ENCODE assay signal across 13 mouse cellular contexts in genomic region chr5:24343379-24343778, GRCm38 (mm10). TPM values are rescaled to one million over a fixed set of nuclear protein-coding genes. Genes with fewer than 3 reads are reported as not detected.
DNase-seq lines count a peak whose midpoint lies in the region; ATAC-seq and TF ChIP-seq lines count a peak whose summit lies in the region.
"Had no signal": no experiment of that assay in that cellular context is flagged by ENCODE, and none has a peak within 500 bp of the region (broad histone marks: within the 10 kb centered on the region; RNA-seq: fewer than 3 reads in every experiment).

No protein-coding gene starts in this region.

- no peak for TF ChIP-seq CTCF in thymus, adult 2 months (IDR thresholded peaks at IDR 0.05; ENCODE audit: borderline replicate concordance, control insufficient read depth, extremely low read depth, insufficient read depth, low read length, poor library complexity)
- no peak for TF ChIP-seq CTCF in liver, postnatal 0 days (IDR thresholded peaks at IDR 0.05; ENCODE audit: low read depth)

- peaks cover 2% of the 10 kb centered on the region; the same call in 1 of the 2 replicates for H3K36me3 ChIP-seq in heart, embryonic 11.5 days (ENCODE audit: control insufficient read depth, insufficient read depth, low read length)
- no peaks in the 10 kb centered on the region for H3K36me3 ChIP-seq in thymus, adult 2 months (ENCODE audit: control insufficient read depth, insufficient read depth, low read length)
- no peaks in the 10 kb centered on the region for H3K36me3 ChIP-seq in liver, postnatal 0 days (replicated peaks; ENCODE audit: insufficient read depth, low read length)
- no peaks in the 10 kb centered on the region for H3K36me3 ChIP-seq in stomach, embryonic 15.5 days
- H3K36me3 ChIP-seq: embryonic facial prominence, embryonic 12.5 days had no signal

- no peaks in the 10 kb centered on the region for H3K9me3 ChIP-seq in heart, embryonic 11.5 days (replicated peaks; ENCODE audit: control insufficient read depth, low read length)
- H3K9me3 ChIP-seq in liver, postnatal 0 days (ENCODE audit: low read length): no peaks in the 10 kb centered on the region
- no peaks in the 10 kb centered on the region for H3K9me3 ChIP-seq in stomach, embryonic 15.5 days
- H3K9me3 ChIP-seq: embryonic facial prominence, embryonic 12.5 days had no signal

- TF ChIP-seq EP300 in liver, postnatal 0 days (IDR thresholded peaks at IDR 0.05; ENCODE audit: low read depth): no peak

- no peaks in the 10 kb centered on the region for H3K27me3 ChIP-seq in heart, embryonic 11.5 days (ENCODE audit: control insufficient read depth, insufficient read depth, low read length)
- no peaks in the 10 kb centered on the region for H3K27me3 ChIP-seq in thymus, adult 2 months (ENCODE audit: control insufficient read depth, insufficient read depth, low read length)
- H3K27me3 ChIP-seq in liver, postnatal 0 days (ENCODE audit: insufficient read depth, low read length): peaks cover 7% of the 10 kb centered on the region
- no peaks in the 10 kb centered on the region for H3K27me3 ChIP-seq in stomach, embryonic 15.5 days (replicated peaks)

- no peak for DNase-seq in heart, postnatal 25 days (ENCODE audit: low spot score)
- DNase-seq in thymus, adult 2 months: peak; percentile 16
- no peak for DNase-seq in thymus, adult 18-20 months
- DNase-seq in liver, postnatal 0 days: no peak
- DNase-seq in layer of hippocampus, adult 11-12 months (ENCODE audit: low spot score): no peak
- no peak for DNase-seq in embryo, embryonic 11 days
- DNase-seq: adrenal gland, postnatal 25 days; B cell, adult 2 months; cerebellum, adult 2 months; lung, adult 2 months had no signal

- no peak overlapping the region for H3K4me3 ChIP-seq in heart, embryonic 11.5 days (ENCODE audit: low read depth, low read length)
- no peak overlapping the region for H3K4me3 ChIP-seq in thymus, adult 2 months (ENCODE audit: control insufficient read depth, insufficient read depth, low read length)
- H3K4me3 ChIP-seq in liver, postnatal 0 days (ENCODE audit: low read depth, low read length): no peak overlapping the region
- H3K4me3 ChIP-seq in stomach, embryonic 15.5 days (replicated peaks): no peak overlapping the region
- H3K4me3 ChIP-seq: embryonic facial prominence, embryonic 12.5 days had no signal

- H3K4me1 ChIP-seq in heart, embryonic 11.5 days (ENCODE audit: control insufficient read depth, insufficient read depth, low read length): peaks cover 78% of the 10 kb centered on the region
- peaks cover 49% of the 10 kb centered on the region for H3K4me1 ChIP-seq in thymus, adult 2 months (replicated peaks; ENCODE audit: control insufficient read depth, insufficient read depth, low read length)
- H3K4me1 ChIP-seq in liver, postnatal 0 days (ENCODE audit: insufficient read depth): peaks cover 23% of the 10 kb centered on the region
- H3K4me1 ChIP-seq in stomach, embryonic 15.5 days: peaks cover 46% of the 10 kb centered on the region

- H3K9ac ChIP-seq in heart, embryonic 11.5 days (ENCODE audit: low read depth, low read length): no peak overlapping the region
- no peak overlapping the region for H3K9ac ChIP-seq in liver, postnatal 0 days (replicated peaks)
- no peak overlapping the region for H3K9ac ChIP-seq in stomach, embryonic 15.5 days
- H3K9ac ChIP-seq: embryonic facial prominence, embryonic 12.5 days had no signal

- H3K4me2 ChIP-seq in heart, embryonic 11.5 days: no peak overlapping the region
- no peak overlapping the region for H3K4me2 ChIP-seq in liver, postnatal 0 days (ENCODE audit: low read depth, low read length)
- 0 out of 2 replicates have a peak overlapping the region, but pooled peaks have one; percentile 29 for H3K4me2 ChIP-seq in stomach, embryonic 15.5 days

- no peak for TF ChIP-seq POLR2A in thymus, adult 2 months (IDR thresholded peaks at IDR 0.05; ENCODE audit: control insufficient read depth, extremely low read depth, insufficient read depth, low read length, poor library complexity)

- intact Hi-C loops in heart, postnatal 25 days (cut with DNase I): no loop called here

- peak overlapping the region; percentile 57 for H3K27ac ChIP-seq in heart, embryonic 11.5 days (ENCODE audit: low read depth, low read length)
- peak overlapping the region; percentile 97 for H3K27ac ChIP-seq in thymus, adult 2 months (ENCODE audit: control insufficient read depth, insufficient read depth, low read length)
- no peak overlapping the region for H3K27ac ChIP-seq in liver, postnatal 0 days (ENCODE audit: low read depth)
- H3K27ac ChIP-seq in stomach, embryonic 15.5 days: peak overlapping the region; percentile 71

- ATAC-seq in heart, embryonic 11.5 days (replicated peaks; ENCODE audit: insufficient number of reproducible peaks, low FRiP score, low TSS enrichment): no peak
- 0 out of 2 replicates have a peak, but pooled peaks have one; percentile 14 for ATAC-seq in liver, postnatal 0 days
- ATAC-seq in stomach, embryonic 15.5 days (ENCODE audit: insufficient read depth, low FRiP score, low read depth): no peak

RNA-seq across cellular contexts. Expression of gene Kcnh2, which starts 8.0 kb away (rescaled TPM):
- polyA plus RNA-seq in heart, embryonic 11.5 days (2014; fragmentation: Nextera tagmentation; extraction: Ambion mirVana): 19.4 and 20.8 TPM in 2 replicates
- 10 to 100 TPM; 62.4 to 67.2 TPM for total RNA-seq in heart, postnatal 25 days (2021)
- 187 and 196 TPM in 2 replicates for polyA plus RNA-seq in thymus, adult 2 months (2012; rRNA removed)
- 0.05 and 0.08 TPM in 2 replicates for polyA plus RNA-seq in liver, postnatal 0 days (2015; fragmentation: Nextera tagmentation; extraction: Ambion mirVana)
- polyA plus RNA-seq in stomach, embryonic 15.5 days (2015; fragmentation: Nextera tagmentation; extraction: Ambion mirVana): 9.6 and 12.1 TPM in 2 replicates

RNA-seq across cellular contexts. Expression of gene Nos3, which starts 21.2 kb away (rescaled TPM):
- polyA plus RNA-seq in heart, embryonic 11.5 days (2014; fragmentation: Nextera tagmentation; extraction: Ambion mirVana): 21.5 and 30.4 TPM in 2 replicates
- 10 to 100 TPM; 24.1 to 28.1 TPM for total RNA-seq in heart, postnatal 25 days (2021)
- polyA plus RNA-seq in thymus, adult 2 months (2012; rRNA removed): 3.7 and 5.7 TPM in 2 replicates
- polyA plus RNA-seq in liver, postnatal 0 days (2015; fragmentation: Nextera tagmentation; extraction: Ambion mirVana): 1.7 and 1.8 TPM in 2 replicates
- 6.8 and 8.3 TPM in 2 replicates for polyA plus RNA-seq in stomach, embryonic 15.5 days (2015; fragmentation: Nextera tagmentation; extraction: Ambion mirVana)

RNA-seq across cellular contexts. Expression of gene Atg9b, which starts 48.6 kb away (rescaled TPM):
- 0.49 and 1.5 TPM in 2 replicates for polyA plus RNA-seq in heart, embryonic 11.5 days (2014; fragmentation: Nextera tagmentation; extraction: Ambion mirVana)
- total RNA-seq in heart, postnatal 25 days (2021): 1 to 10 TPM in 1 of 2 experiments, under 1 TPM in 1; 0.42 to 1.2 TPM
- polyA plus RNA-seq in thymus, adult 2 months (2012; rRNA removed): 6.8 and 8.1 TPM in 2 replicates
- polyA plus RNA-seq in liver, postnatal 0 days (2015; fragmentation: Nextera tagmentation; extraction: Ambion mirVana): 0.25 and 0.48 TPM in 2 replicates
- 2.0 and 2.5 TPM in 2 replicates for polyA plus RNA-seq in stomach, embryonic 15.5 days (2015; fragmentation: Nextera tagmentation; extraction: Ambion mirVana)

RNA-seq across cellular contexts. Expression of gene Abcb8, which starts 50.1 kb away (rescaled TPM):
- 44.6 and 53.1 TPM in 2 replicates for polyA plus RNA-seq in heart, embryonic 11.5 days (2014; fragmentation: Nextera tagmentation; extraction: Ambion mirVana)
- 10 to 100 TPM; 82.8 to 83.7 TPM for total RNA-seq in heart, postnatal 25 days (2021)
- polyA plus RNA-seq in thymus, adult 2 months (2012; rRNA removed): 78.2 and 85.0 TPM in 2 replicates
- polyA plus RNA-seq in liver, postnatal 0 days (2015; fragmentation: Nextera tagmentation; extraction: Ambion mirVana): 20.3 and 22.3 TPM in 2 replicates
- 49.9 and 59.5 TPM in 2 replicates for polyA plus RNA-seq in stomach, embryonic 15.5 days (2015; fragmentation: Nextera tagmentation; extraction: Ambion mirVana)
